Mouse (Mus musculus) liver, embryonic 18 days (tissue): ENCODE measurements around the gene Nr1i2. TPM values are rescaled to one million over a fixed set of nuclear protein-coding genes. Genes with fewer than 3 reads are reported as not detected.

Source experiments
- polyA plus RNA-seq: library from polyadenylated mRNA; depleted of rRNA; stranded (reverse); fragments of >200 nt; gene quantifications from 2 replicates; pipeline ENCODE4 v1.2.3, GENCODE M21; 2012; rRNA removed

Gene Nr1i2
- 19.0 and 20.4 TPM in 2 replicates for polyA plus RNA-seq

DNA sequence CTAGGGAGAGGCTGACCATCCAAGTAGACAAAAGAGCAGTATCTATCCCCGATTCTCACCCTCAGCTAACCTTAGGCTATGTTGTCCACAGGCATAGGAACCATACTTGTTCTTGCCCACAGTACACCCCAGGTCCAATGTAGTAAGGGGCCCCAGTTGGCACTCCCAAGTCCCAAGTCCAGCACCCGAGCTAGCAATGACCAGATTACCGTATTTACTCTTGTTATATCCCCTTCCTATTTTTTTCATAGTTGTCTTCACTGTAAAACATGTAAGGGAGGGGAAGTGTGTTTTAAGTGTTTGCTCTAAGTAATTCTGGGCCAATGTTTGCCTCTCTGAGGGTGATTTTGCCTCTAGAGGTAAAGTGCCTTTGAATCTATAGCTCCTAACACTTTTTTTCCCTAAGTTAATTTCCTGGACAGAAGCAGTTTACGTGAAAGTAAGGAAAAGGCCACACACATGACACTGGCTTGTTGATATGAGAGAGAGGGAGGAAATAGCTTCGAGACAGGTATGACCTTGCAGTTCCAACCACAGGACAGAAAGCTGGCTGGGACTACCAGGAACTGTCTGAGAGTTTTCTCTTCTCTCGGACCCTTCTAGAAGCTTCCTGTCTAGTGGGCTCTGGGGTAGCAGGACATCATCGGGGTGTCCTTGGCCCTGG lies at the start of gene Nr1i2:
Nr1i2 (minus strand) TSS at position 140 of the 664 bp plus-strand sequence.

DNA sequence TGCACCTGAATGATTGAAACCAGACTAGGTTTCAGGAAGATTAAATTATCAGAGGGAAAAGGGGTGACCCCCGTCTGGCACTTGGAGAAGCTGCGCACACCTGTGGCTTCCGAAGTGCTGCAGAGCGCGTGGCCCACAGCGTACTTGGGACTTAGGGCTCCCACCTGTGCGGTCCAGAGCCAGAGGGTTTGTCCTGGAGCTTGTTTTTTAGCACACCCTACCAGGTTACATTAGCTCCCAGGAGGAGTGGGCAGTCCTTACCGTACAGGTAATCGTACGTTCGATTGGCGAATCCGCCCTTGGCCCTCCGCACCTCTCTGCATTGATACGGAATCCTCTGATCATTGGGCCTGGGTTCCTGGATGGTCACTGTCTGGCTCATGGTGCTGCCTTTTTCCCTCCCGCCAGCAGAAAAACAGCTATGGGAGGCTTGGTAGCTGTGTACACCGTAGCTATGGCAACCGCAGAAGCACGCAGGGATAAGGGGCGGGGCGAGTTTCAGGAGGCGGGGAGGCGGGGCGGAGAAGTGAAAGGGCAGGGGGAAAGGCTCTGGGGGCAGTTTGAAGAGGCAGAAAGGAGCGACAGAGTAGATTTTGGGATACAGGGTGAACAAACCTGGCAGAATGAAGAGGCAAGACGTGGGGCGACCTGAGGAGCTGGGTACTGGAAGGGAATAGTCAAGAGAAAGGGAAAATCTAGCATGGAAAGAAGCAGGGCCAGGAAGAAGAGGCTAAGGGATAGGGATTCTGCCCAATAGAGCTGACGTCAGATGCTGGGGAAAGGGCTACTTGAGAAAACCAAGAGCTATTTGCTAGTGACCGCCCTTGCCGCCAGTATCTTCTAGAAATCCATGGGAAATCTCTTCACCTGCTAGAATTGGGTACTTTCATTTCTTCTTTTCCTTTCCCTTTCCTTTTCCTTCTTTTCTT lies 47.0 kb upstream of the Nr1i2 start, which contains the start of gene Maats1:
Maats1 (minus strand) TSS at position 748 of the 929 bp plus-strand sequence.

Other genes with a start within 250 kb of the Nr1i2 start
- gene Gsk3b, start 205.8 kb downstream of the Nr1i2 start, polyA plus RNA-seq: 2.9 and 3.1 TPM in 2 replicates
- 0.02 and 0.04 TPM in 2 replicates for gene Maats1, start 47.3 kb upstream of the Nr1i2 start, polyA plus RNA-seq
- 150 and 164 TPM in 2 replicates for gene Cox17, start 52.2 kb upstream of the Nr1i2 start, polyA plus RNA-seq
- gene Gm21987, start 52.2 kb upstream of the Nr1i2 start, polyA plus RNA-seq: not detected in 2 replicates
- 9.8 and 10.6 TPM in 2 replicates for gene Popdc2, start 67.4 kb upstream of the Nr1i2 start, polyA plus RNA-seq
- 51.4 and 52.5 TPM in 2 replicates for gene Pla1a, start 138.3 kb upstream of the Nr1i2 start, polyA plus RNA-seq
- gene Adprh, start 157.9 kb upstream of the Nr1i2 start, polyA plus RNA-seq: 11.0 and 11.5 TPM in 2 replicates
- 0.68 and 0.71 TPM in 2 replicates for gene Cd80, start 160.7 kb upstream of the Nr1i2 start, polyA plus RNA-seq
- gene Timmdc1, start 227.8 kb upstream of the Nr1i2 start, polyA plus RNA-seq: 7.9 and 8.6 TPM in 2 replicates